Comparison of ENCODE assay signal across 13 mouse cellular contexts in the genomic region with DNA sequence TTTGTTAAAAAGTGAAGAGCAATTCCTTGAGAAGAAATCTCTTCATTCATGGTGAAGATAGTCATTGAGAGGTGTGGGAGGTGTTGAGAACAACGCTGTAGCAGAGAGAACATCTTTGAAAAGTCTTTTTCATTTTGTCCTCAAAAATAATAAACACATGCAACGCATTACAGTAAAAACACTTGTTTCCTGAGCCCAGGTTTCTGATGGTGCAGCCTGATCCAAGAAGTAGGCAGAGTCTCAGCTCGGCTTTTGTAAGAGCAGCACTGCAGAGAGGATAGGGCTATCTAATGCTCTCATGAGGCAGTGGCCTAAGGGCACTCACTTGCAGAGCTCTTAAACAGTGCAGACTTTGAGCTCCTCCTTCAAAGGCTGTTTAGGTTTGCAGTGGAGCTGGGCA.
"Had no signal": no experiment of that assay in that cellular context is flagged by ENCODE, and none has a peak within 500 bp of the region (broad histone marks: within the 10 kb centered on the region; RNA-seq: fewer than 3 reads in every experiment).

No protein-coding gene starts in this region.

- DNase-seq: lung, adult 18-20 months; lung, embryonic 14.5 days; lung, postnatal 10 days; lung, postnatal 4 days; midbrain, embryonic 14.5 days; retina, postnatal 1 day; right cerebral cortex, postnatal 14 days; right cerebral cortex, postnatal 4 days; spleen, adult 18-20 months; thymus, adult 2 months; thymus, postnatal 25 days; thymus, postnatal 4 days had no signal

- ATAC-seq: midbrain, embryonic 16.5 days had no signal
